Mouse (Mus musculus) cerebellum, adult 11-12 months (tissue): ENCODE data around the gene Wbp1.
A peak's percentile ranks its signal among the peaks of the same experiment; 100 is the strongest.

ENCODE experiments used
- DNase-seq: peaks from one replicate; pipeline ENCODE4 v3.0.0; 2022

Gene Wbp1

DNA sequence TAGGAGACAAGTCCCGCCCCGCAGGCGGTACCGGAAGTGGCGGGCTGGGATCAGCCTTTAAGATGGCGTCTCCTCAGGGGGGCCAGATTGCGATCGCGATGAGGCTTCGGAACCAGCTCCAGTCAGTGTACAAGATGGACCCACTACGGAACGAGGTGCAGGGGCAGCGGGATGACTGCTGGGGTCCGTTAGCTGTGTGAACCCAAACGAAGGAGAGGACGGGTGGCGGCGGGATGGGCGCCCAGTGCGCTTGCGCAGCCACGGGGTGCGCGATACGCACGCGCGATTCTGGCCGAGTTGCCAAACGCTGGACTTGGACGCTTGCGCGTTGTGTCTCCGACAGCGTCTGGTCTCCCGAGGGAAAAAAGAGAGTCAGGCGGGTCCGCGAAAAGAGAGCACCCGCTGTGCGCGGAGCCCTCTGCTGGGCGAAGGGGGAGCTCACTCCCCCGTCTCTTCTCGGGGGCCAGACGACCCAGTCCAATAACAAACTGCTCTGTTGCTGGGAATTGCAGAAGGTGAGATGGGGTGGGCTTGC, 43.0 kb downstream of the Wbp1 start:
- peak; percentile 98 for DNase-seq

GRCm38 (mm10) chr6:83077630-83078323, 43.6 kb downstream of the Wbp1 start, which contains the start of gene Pcgf1:
TSS of gene Pcgf1 (plus strand) at chr6:83077869.
- peak; percentile 72 for DNase-seq

GRCm38 (mm10) chr6:83074979-83075378, 46.4 kb downstream of the Wbp1 start:
- no peak for DNase-seq

DNA sequence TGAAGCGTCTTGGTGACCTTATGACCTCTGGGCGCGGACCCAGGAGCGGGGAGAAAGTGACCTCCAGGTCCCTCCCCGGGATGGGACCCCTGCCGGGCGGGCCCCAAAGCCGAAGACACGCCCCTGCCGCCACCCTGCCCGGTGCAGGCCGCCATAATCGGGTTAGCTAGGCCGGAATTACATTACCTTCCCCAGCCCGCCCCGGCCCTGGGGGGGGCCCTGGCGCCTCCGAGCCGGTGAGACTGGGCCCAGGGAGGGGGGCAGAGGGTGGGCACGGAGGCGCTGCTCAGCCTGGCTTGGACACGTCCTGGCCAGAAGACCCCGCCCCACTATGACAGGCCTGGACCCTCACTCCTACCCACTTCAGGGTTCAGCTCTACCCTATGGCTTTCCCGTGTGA, 50.1 kb downstream of the Wbp1 start:
- peak; percentile 47 for DNase-seq

DNA sequence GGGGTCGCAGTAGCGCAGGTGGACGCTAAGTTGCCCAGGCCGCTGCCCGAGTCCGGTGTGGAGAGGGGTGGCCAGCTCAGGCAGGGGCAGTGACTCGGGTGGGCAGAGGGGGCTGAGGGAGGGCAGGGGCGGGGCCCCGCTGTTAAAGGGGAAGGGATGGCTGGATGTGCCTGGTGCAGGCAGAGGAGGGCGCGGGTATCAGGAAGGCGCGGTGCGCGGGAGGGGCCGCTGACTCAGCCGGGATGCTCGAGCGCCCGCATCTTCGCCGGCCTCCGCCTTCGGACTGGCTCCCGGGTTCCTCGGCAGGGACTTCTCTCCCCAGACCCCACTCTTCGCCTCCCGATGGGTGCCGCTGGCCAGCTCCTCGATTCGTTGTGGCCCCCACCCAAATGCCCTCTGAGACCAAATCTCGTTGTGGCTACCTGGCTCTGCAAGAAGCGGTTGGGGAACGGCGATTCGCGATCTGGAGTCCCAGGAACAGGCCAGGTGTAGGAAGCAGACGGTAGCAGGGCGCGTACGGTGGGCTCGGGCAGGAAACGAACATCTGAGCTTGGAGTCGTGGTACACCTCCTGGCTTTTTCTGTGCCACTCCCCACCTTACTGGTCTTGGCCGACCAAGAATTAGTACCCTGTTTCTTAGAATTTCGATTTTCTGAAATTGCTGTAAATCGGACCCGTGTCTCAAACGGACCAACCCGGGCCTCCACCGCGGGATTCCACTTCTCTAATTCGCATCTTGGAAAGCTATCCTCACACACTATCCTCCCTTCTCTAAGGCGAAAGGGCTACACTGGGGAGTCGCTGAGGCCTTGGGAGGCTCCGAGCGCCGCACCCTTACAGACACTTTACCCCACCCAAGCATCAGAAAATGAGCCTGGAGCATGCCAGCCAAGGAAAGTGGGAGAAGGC, 50.8 kb downstream of the Wbp1 start:
- DNase-seq, result peak; percentile 42

- no peak for DNase-seq
Measured at GRCm38 (mm10) chr6:83070247-83070310, 51.3 kb downstream of the Wbp1 start, which contains the start of gene Tlx2. TSS of gene Tlx2 (minus strand) at chr6:83070293.

- no peak for DNase-seq
Measured at GRCm38 (mm10) chr6:83069488-83070246, 51.7 kb downstream of the Wbp1 start.
